Mouse (Mus musculus) CH12.LX (cell line): ENCODE data around the gene Hpcal4.

Experiments used
- CTCF ChIP-seq, 2 experiments: IDR thresholded peaks in 1 of 2; conservative IDR thresholded peaks in 1 of 2; 2 replicates each; pipeline ENCODE4 v1.5.1; 2011 to 2012; ENCODE audit warnings: low read depth in 2 of 2, low read length in 2 of 2, improper control_type of control experiment in 1 of 2, inconsistent platforms in 1 of 2, mild to moderate bottlenecking in 1 of 2, moderate library complexity in 1 of 2
- EP300 ChIP-seq: IDR thresholded peaks from 2 replicates; pipeline ENCODE4 v1.6.1; 2011; ENCODE audit warnings: low read length, improper control_type of control experiment
- MAFK ChIP-seq: IDR thresholded peaks from 2 replicates; pipeline ENCODE4 v1.6.1; 2011; ENCODE audit warnings: low read length, improper control_type of control experiment; ENCODE audit not compliant: insufficient replicate concordance
- MAX ChIP-seq: IDR thresholded peaks from 2 replicates; pipeline ENCODE4 v1.6.1; 2011; ENCODE audit warnings: low read length, improper control_type of control experiment
- MAZ ChIP-seq: IDR thresholded peaks from 2 replicates; pipeline ENCODE4 v1.6.1; 2012; ENCODE audit warnings: low read depth, mild to moderate bottlenecking, inconsistent platforms, low read length, improper control_type of control experiment, moderate library complexity
- NELFE ChIP-seq: IDR thresholded peaks from 2 replicates; pipeline ENCODE4 v1.6.1; 2011; ENCODE audit warnings: low read depth, low read length, improper control_type of control experiment
- POLR2A ChIP-seq: IDR thresholded peaks from 2 replicates; pipeline ENCODE4 v1.6.1; 2011; ENCODE audit warnings: low read depth, mild to moderate bottlenecking, improper control_type of control experiment, low read length
- USF1 ChIP-seq: IDR thresholded peaks from 2 replicates; pipeline ENCODE4 v1.6.1; 2014; ENCODE audit warnings: low read depth, mild to moderate bottlenecking, inconsistent platforms, low read length, improper control_type of control experiment
- ZNF384 ChIP-seq: IDR thresholded peaks from 2 replicates; pipeline ENCODE4 v1.6.1; 2012; ENCODE audit warnings: low read depth, low read length, improper control_type of control experiment, inconsistent platforms

DNA sequence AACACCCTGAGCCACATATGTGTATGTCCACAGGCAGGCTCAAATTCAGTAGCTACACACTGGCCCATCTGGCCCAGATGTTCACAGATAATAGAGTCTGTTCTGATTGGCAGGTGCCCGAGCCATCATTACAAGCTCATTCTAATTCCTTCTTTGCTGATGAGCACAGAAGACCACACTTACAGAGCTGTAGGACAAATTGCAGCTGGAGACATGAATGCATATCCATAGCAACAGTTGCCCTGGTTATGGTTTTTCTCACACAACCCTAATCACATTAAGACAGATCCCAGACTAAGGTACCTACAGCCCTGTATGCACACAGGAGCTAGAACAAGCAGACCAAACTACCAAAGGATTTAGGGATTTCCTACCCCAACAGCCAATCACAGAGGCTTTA, 32.3 kb downstream of the Hpcal4 start:
- TF ChIP-seq ZNF384 (no peak), USF1 (no peak), EP300 (no peak), MAFK (no peak), MAX (no peak), CTCF (conservative IDR thresholded peaks at IDR 0.05 in 1 of 2, IDR thresholded peaks at IDR 0.05 in 1 of 2; ENCODE audit: low read depth in 2 of 2, low read length in 2 of 2) (no peak), POLR2A (no peak), NELFE (no peak), MAZ (no peak)
